Mouse (Mus musculus) myocyte (in vitro differentiated cells): Measurements from ENCODE around the gene Rab11a. TPM values are rescaled to one million over a fixed set of nuclear protein-coding genes. Genes with fewer than 3 reads are reported as not detected.

Experiments
- H3K27me3 ChIP-seq: one replicate; pipeline ENCODE4 v1.6.1; 2011; ENCODE audit not compliant: control insufficient read depth, insufficient read depth, insufficient read length
- H3K36me3 ChIP-seq: one replicate; pipeline ENCODE4 v1.6.1; 2011; ENCODE audit not compliant: control insufficient read depth, insufficient read depth
- H3K4me2 ChIP-seq: one replicate; pipeline ENCODE4 v1.6.1; 2011; ENCODE audit warnings: low read depth, control low read depth
- H3K4me3 ChIP-seq: one replicate; pipeline ENCODE4 v1.5.1; 2011; ENCODE audit warnings: mild to moderate bottlenecking, control low read depth, moderate library complexity
- H3K79me2 ChIP-seq: one replicate; pipeline ENCODE4 v1.6.1; 2011; ENCODE audit not compliant: control insufficient read depth, insufficient read depth
- H3ac ChIP-seq: one replicate; pipeline ENCODE4 v1.6.1; 2011; ENCODE audit not compliant: control insufficient read depth, insufficient read length
- CEBPB ChIP-seq: IDR thresholded peaks from 2 replicates; pipeline ENCODE4 v1.6.1; 2011; ENCODE audit warnings: mild to moderate bottlenecking, moderate library complexity; ENCODE audit not compliant: poor library complexity, insufficient read depth, severe bottlenecking
- E2F4 ChIP-seq: IDR thresholded peaks from one replicate; pipeline ENCODE4 v1.6.1; 2011; ENCODE audit warnings: mild to moderate bottlenecking, control low read depth, moderate library complexity; ENCODE audit not compliant: insufficient read depth
- MAX ChIP-seq: IDR thresholded peaks from one replicate; pipeline ENCODE4 v1.6.1; 2011; ENCODE audit warnings: low read depth, mild to moderate bottlenecking, control low read depth
- MYOD1 ChIP-seq, 3 experiments: IDR thresholded peaks; one replicate each; pipeline ENCODE4 v1.6.1; 2011; ENCODE audit warnings: control low read depth in 2 of 3, low read depth in 2 of 3, mild to moderate bottlenecking in 2 of 3, moderate library complexity in 1 of 3; ENCODE audit not compliant: insufficient read length in 2 of 3, control insufficient read depth in 1 of 3
- MYOG ChIP-seq, 3 experiments: IDR thresholded peaks; one replicate each; pipeline ENCODE4 v1.6.1; 2011; ENCODE audit warnings: control low read depth in 2 of 3, low read depth in 2 of 3, mild to moderate bottlenecking in 2 of 3; ENCODE audit not compliant: insufficient read length in 2 of 3, control insufficient read depth in 1 of 3, insufficient read depth in 1 of 3
- POLR2A ChIP-seq: IDR thresholded peaks from one replicate; pipeline ENCODE4 v1.6.1; 2011; ENCODE audit warnings: low read depth, mild to moderate bottlenecking, control low read depth, moderate library complexity; ENCODE audit not compliant: insufficient read length
- POLR2AphosphoS2 ChIP-seq: IDR thresholded peaks from one replicate; pipeline ENCODE4 v1.6.1; 2011; ENCODE audit warnings: low read depth, control low read depth; ENCODE audit not compliant: insufficient read length
- REST ChIP-seq: IDR thresholded peaks from one replicate; pipeline ENCODE4 v1.6.1; 2011; ENCODE audit warnings: mild to moderate bottlenecking, control low read depth, moderate library complexity; ENCODE audit not compliant: insufficient read depth, insufficient read length
- SRF ChIP-seq: IDR thresholded peaks from one replicate; pipeline ENCODE4 v1.6.1; 2011; ENCODE audit warnings: low read depth; ENCODE audit not compliant: control insufficient read depth, insufficient read length
- TCF12 ChIP-seq: IDR thresholded peaks from one replicate; pipeline ENCODE4 v1.6.1; 2011; ENCODE audit warnings: mild to moderate bottlenecking, control low read depth; ENCODE audit not compliant: poor library complexity, insufficient read depth, severe bottlenecking
- TCF3 ChIP-seq: IDR thresholded peaks from one replicate; pipeline ENCODE4 v1.6.1; 2011; ENCODE audit warnings: low read depth, control low read depth; ENCODE audit not compliant: insufficient read length
- USF1 ChIP-seq: IDR thresholded peaks from one replicate; pipeline ENCODE4 v1.6.1; 2011; ENCODE audit warnings: low read depth, mild to moderate bottlenecking, control low read depth, moderate library complexity
- polyA plus RNA-seq: library from polyadenylated mRNA; unstranded; fragments of >200 nt; fragmentation: generic; extraction: Trizol; gene quantifications from one replicate; pipeline ENCODE4 v1.2.1, GENCODE M21; 2012; ENCODE audit warnings: missing spikeins

The Rab11a gene
- polyA plus RNA-seq, 1 experiment = 150 TPM

DNA sequence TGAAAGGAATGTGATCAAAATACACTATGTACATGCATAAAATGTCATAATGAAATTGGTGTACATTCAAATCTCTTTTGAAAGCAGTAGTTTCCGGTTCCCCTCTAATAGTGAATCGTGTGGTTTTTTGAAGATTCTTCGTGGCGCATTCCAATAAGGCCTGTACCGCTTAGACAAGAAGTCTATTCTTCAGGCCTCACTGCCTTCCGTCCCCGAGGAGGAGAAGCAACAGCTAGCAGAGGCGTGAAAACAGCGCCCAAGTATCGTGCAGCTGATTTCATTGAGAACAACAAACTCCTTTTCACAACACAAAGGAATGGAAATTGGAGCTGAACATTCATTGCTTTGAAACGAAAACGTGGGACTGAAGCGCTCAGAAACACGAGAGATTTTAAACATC, 20.5 kb upstream of the Rab11a start:
- Histone ChIP-seq H3ac (no peak overlapping the region), H3K27me3 (no peaks in the 10 kb centered on the region), H3K36me3 (no peaks in the 10 kb centered on the region), H3K79me2 (no peaks in the 10 kb centered on the region), H3K4me2 (no peak overlapping the region), H3K4me3 (no peak overlapping the region)
- no peak for TF ChIP-seq MYOG (IDR thresholded peaks at IDR 0.05; ENCODE audit: control insufficient read depth in 1 of 3, insufficient read depth in 1 of 3, insufficient read length in 2 of 3, low read depth in 2 of 3)
- no peak for TF ChIP-seq TCF12
- no peak for TF ChIP-seq USF1
- TF ChIP-seq POLR2A = no peak
- TF ChIP-seq E2F4 = no peak
- no peak for TF ChIP-seq REST
- TF ChIP-seq POLR2AphosphoS2 = no peak
- no peak for TF ChIP-seq MYOD1 (IDR thresholded peaks at IDR 0.05; ENCODE audit: control insufficient read depth in 1 of 3, insufficient read length in 2 of 3, low read depth in 2 of 3)
- TF ChIP-seq TCF3 = no peak
- TF ChIP-seq CEBPB = no peak
- TF ChIP-seq MAX = no peak
- TF ChIP-seq SRF = no peak

DNA sequence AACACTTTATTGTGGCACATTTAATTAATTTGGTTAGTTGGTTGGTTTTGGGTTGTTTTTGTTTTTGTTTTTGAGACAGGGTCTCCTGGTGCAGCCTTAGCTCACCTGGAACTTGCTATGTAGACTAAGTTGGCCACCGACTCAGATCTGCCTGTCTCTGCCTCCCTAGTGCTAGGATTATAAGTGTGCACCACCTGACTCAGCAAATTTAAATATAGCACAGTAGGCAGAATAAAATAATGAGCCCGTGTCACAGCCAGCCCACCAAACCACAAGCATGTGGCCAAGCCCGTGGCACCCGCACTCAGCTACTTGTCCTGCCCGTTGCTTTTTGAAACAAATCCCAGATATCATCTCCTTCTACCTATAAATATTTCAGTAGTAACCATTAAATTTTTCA, 15.0 kb upstream of the Rab11a start:
- Histone ChIP-seq H3K79me2 (no peaks in the 10 kb centered on the region), H3K4me2 (no peak overlapping the region), H3K36me3 (no peaks in the 10 kb centered on the region), H3ac (no peak overlapping the region), H3K4me3 (no peak overlapping the region), H3K27me3 (no peaks in the 10 kb centered on the region)
- TF ChIP-seq POLR2AphosphoS2 (no peak), TCF3 (no peak), SRF (no peak), MYOD1 (IDR thresholded peaks at IDR 0.05; ENCODE audit: control insufficient read depth in 1 of 3, insufficient read length in 2 of 3, low read depth in 2 of 3) (no peak), CEBPB (no peak), TCF12 (no peak), MAX (no peak), E2F4 (no peak), REST (no peak), POLR2A (no peak), MYOG (IDR thresholded peaks at IDR 0.05; ENCODE audit: control insufficient read depth in 1 of 3, insufficient read depth in 1 of 3, insufficient read length in 2 of 3, low read depth in 2 of 3) (no peak)

DNA sequence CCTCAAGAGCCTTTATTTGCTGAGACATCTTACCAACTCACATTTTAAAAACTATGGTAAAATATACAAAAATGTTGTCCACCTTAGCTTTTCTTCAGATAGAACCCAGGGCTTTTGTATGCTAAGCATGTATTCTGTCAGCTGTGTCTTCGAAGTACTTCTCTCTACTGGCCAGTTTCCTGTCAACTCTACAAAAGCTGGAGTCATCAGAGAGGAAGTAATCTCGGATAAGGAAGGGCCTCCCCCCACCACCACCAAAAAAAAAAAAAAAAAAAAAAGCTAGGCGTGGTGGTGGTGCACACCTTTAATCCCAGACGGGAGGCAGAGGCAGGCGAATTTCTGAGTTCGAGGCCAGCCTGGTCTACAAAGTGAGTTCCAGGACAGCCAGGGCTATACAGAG, 11.8 kb upstream of the Rab11a start:
- Histone ChIP-seq H3ac (no peak overlapping the region), H3K79me2 (no peaks in the 10 kb centered on the region), H3K4me2 (no peak overlapping the region), H3K4me3 (no peak overlapping the region), H3K27me3 (no peaks in the 10 kb centered on the region), H3K36me3 (no peaks in the 10 kb centered on the region)
- TF ChIP-seq USF1 (no peak), POLR2A (no peak), REST (no peak), MAX (no peak), CEBPB (no peak), POLR2AphosphoS2 (no peak), SRF (no peak), TCF3 (no peak), E2F4 (no peak), MYOG (IDR thresholded peaks at IDR 0.05; ENCODE audit: control insufficient read depth in 1 of 3, insufficient read depth in 1 of 3, insufficient read length in 2 of 3, low read depth in 2 of 3) (no peak), MYOD1 (IDR thresholded peaks at IDR 0.05; ENCODE audit: control insufficient read depth in 1 of 3, insufficient read length in 2 of 3, low read depth in 2 of 3) (no peak), TCF12 (no peak)

DNA sequence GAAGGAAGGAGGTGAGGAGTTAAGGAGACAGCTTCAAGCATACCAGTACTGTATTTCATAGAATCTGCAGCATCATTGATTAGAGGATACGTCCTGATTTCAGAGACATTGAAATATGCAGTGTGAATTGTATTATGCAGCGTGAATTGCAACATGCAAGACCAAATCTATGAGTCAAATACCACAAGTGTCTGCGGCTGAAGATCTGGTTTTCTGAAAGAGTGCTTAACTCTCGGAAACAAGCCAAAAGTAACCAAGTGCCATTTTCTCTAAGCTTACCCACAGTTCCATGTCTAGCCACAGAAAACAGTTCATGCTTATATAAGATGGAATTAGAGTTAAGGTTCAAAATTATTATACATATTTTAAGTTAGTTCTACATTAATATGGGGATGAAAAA, 10.2 kb upstream of the Rab11a start:
- Histone ChIP-seq H3K4me3 (no peak overlapping the region), H3K27me3 (no peaks in the 10 kb centered on the region), H3K36me3 (no peaks in the 10 kb centered on the region), H3K79me2 (no peaks in the 10 kb centered on the region), H3K4me2 (no peak overlapping the region), H3ac (no peak overlapping the region)
- TF ChIP-seq REST (no peak), CEBPB (peak; percentile 67; the same call in 1 of the 2 replicates)

DNA sequence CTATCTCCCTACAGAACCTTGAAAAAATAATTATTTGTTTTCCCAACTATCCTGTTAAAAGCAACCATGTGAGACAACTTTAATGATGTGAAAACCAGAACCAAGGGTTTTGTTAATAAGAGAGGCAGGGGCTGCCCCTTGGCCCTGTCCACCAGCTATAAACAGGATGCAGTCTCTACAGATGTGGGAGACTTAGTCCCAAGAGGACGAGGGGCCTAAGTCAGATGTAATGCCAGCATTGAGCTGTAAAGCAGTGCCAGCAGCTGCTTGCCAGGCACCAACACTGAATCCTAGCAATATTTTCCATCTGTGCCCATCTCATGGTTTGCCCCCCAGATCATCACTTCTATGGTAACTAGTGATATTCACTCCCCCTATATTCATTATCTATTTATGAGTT, 4.9 kb upstream of the Rab11a start:
- H3K79me2 ChIP-seq = no peaks in the 10 kb centered on the region
- no peak for TF ChIP-seq MYOG (IDR thresholded peaks at IDR 0.05; ENCODE audit: control insufficient read depth in 1 of 3, insufficient read depth in 1 of 3, insufficient read length in 2 of 3, low read depth in 2 of 3)
- TF ChIP-seq SRF = no peak
- no peak for TF ChIP-seq POLR2AphosphoS2
- TF ChIP-seq POLR2A = no peak
- TF ChIP-seq MYOD1 (IDR thresholded peaks at IDR 0.05; ENCODE audit: control insufficient read depth in 1 of 3, insufficient read length in 2 of 3, low read depth in 2 of 3) = no peak
- no peak for TF ChIP-seq MAX
- TF ChIP-seq TCF3 = no peak
- TF ChIP-seq REST = no peak
- TF ChIP-seq CEBPB = no peak
- no peak overlapping the region for H3ac ChIP-seq
- H3K4me3 ChIP-seq = no peak overlapping the region
- H3K36me3 ChIP-seq = no peaks in the 10 kb centered on the region
- H3K4me2 ChIP-seq = no peak overlapping the region
- no peaks in the 10 kb centered on the region for H3K27me3 ChIP-seq

DNA sequence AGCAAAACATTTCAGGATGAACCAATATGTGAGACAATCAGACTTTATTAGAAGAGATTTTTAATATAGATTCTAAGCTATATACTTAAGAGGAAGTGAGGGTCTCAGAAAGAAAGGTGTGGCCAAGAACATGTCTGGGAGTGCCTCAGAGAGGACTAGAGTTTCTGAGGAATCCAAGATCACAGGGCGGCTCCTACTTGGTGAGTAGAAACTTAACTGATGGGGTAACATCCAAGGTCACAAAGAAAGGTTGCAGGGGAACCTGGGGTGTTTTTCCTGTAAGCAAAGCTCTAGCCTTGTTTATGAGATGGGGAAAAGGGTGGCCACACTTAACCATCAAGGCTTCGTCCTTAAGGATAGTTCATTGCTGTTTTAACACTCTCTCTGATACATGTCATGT, 1.4 kb upstream of the Rab11a start:
- no peak overlapping the region for H3K4me2 ChIP-seq
- TF ChIP-seq MYOD1 (IDR thresholded peaks at IDR 0.05; ENCODE audit: control insufficient read depth in 1 of 3, insufficient read length in 2 of 3, low read depth in 2 of 3) (no peak), TCF3 (no peak), MAX (no peak), E2F4 (no peak), CEBPB (no peak), USF1 (no peak), POLR2A (no peak), MYOG (IDR thresholded peaks at IDR 0.05; ENCODE audit: control insufficient read depth in 1 of 3, insufficient read depth in 1 of 3, insufficient read length in 2 of 3, low read depth in 2 of 3) (no peak), POLR2AphosphoS2 (no peak), SRF (no peak), TCF12 (no peak)
- H3K4me3 ChIP-seq = no peak overlapping the region
- H3ac ChIP-seq = no peak overlapping the region
- H3K36me3 ChIP-seq = no peaks in the 10 kb centered on the region
- peaks cover 19% of the 10 kb centered on the region for H3K79me2 ChIP-seq
- H3K27me3 ChIP-seq = no peaks in the 10 kb centered on the region
